Mouse (Mus musculus): ENCODE measurements around the gene Fbxw2.
"Not testable (repeated sequence)": the region's sequence is repeated elsewhere in the genome, so short reads cannot be mapped to it uniquely, and the experiment has no call there.

Gene Fbxw2

DNA sequence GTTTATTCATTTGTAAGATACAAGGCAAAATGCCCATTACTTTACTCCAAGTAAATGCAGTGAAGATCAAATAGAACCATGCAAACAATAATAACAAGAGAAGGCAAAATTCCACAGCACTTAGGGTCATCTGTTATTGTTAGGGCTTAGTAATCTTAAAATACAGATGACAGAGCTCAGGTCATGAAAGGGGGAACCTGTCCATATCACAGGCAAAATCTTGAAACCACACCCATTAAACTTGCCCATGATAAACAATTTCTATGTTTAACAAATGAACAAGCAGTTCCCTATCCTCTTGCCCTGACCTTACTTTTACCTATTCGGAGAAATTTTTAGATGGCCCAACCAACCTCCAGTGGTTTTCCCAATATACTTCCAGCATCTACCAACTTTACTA is 16.5 kb downstream of the Fbxw2 start:
- no peak for DNase-seq

DNA sequence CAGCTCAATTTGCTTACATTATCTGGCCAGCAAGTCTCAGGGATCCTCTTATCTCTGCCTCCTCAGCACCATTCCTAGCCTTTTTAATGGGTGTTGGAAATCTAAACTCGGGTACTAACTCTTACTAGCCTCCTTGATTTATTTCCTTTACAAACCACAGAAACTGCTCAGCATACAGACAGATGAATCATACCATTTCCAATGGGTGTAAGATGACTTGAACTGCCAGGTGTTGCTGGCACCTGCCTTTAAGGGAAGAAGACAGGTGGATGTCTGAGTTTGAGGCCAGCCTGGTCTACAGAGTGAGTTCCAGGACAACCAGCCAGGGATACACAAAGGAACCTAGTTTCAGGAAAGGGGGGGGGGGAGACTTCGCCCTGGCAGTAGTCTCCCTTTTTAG is 18.1 kb downstream of the Fbxw2 start:
- DNase-seq = no peak

DNA sequence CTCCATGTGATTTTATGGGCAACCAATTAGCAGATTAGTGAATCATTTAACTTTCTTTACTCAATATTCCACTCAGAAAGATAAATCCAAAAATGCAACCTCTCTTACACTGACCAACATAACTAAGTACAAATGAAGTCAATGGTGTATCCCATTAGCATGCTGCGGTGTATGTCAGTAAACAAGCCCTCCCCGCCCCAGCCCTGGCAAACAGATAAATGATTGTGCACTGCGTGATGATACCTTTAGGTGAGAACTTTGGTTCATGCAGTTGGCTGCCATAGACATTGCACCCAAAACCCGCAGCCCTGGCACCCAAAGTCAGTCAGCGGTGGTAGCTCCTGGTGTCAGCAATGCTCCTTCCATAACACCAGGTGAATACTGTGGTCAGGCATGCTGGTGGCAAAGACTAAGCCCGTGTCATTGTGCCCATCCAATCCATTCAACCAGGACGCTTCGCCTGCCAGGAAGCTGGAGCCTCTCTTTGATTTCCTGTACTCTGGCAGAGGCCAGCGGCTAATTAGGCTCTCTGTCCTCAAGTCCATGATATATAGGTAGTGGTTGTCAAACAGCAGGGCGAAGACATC is 20.7 kb downstream of the Fbxw2 start:
- no peak for DNase-seq

DNA sequence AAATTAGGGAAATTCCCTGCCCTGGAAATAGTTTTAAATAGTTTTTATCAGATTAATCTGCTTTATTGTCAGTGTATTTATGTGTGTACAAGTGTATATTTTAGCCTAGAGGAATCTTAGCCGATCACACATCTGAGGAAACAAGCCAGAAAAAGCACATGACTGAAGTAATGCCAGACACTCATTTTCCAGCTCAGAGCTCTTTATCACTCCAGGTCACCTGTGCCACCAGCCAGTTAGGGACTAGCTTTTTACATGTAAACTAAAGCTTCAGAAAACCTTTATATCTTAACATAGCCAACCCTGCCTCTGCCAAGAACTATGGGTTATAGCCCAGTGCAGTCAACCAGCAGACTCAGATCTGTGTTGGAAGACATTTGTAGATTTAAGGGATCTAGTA is 21.3 kb downstream of the Fbxw2 start:
- no peak for DNase-seq

DNA sequence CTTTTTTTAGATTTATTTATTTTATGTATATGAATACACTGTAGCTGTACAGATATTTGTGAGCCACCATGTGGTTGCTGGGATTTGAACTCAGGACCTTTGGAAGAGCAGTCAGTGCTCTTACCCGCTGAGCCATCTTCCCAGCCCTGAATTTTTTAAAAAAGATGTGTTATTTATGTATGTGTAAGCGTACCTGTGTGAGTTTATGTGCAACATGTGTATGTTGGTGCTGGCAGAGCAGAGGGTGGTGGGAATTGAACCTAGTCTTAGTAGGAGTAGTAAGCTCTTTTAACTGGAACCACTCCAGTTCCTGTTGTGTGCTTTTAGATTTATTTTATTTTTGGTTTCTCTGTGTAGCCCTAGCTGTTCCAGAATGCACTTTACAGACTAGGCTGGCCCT is 21.9 kb downstream of the Fbxw2 start:
- no peak for DNase-seq

DNA sequence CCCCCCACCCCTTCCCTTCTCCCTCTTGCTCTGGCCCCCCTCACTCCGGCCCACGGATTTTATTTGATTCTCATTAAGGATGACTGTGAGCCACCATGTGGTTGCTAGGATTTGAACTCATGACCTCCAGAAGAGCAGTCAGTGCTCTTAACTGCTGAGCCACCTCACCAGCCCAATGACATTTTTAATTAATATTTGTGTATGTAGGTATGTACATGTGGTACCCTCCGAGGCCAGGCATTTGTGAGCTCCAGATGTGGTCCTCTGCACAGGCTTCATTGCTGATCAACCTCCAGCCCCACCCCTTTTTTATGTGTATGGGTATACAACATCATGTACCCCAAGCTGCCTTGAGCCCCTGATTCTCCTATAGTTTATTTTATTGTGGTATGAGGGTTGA is 22.4 kb downstream of the Fbxw2 start:
- DNase-seq = no peak

DNA sequence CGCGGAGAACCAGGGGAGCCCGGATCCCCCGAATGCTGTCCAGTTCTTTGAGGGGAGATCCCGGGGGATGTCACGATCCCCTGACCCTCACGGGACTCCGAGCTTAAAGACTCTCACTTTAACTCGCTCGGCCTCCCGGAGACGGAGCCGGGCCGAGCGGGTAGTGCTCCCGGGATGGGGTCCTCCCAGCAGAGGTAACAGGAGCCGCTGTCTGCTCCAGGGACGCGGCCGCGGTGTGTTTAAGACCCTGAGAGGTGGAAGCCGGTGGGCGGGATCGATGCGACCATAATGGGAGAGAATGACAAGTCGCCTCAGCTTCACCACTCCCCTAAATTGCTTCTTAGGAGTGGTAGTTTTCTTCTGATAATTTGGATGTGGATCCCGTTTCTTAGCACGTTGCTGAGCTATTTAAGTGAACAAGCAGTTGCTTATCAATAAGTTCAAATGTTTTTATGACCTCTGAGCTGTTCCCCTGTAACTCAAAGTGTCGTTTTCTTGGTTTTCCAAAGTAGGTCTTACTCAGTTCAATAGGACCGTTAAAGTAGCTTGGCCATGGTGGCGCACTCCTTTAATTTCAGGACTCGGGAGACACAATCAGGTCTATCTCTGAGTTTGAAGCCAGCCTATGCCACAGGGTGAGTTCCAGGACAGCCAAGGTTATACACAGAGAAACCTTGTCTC is 23.4 kb downstream of the Fbxw2 start:
- DNase-seq = peak; percentile 41

DNA sequence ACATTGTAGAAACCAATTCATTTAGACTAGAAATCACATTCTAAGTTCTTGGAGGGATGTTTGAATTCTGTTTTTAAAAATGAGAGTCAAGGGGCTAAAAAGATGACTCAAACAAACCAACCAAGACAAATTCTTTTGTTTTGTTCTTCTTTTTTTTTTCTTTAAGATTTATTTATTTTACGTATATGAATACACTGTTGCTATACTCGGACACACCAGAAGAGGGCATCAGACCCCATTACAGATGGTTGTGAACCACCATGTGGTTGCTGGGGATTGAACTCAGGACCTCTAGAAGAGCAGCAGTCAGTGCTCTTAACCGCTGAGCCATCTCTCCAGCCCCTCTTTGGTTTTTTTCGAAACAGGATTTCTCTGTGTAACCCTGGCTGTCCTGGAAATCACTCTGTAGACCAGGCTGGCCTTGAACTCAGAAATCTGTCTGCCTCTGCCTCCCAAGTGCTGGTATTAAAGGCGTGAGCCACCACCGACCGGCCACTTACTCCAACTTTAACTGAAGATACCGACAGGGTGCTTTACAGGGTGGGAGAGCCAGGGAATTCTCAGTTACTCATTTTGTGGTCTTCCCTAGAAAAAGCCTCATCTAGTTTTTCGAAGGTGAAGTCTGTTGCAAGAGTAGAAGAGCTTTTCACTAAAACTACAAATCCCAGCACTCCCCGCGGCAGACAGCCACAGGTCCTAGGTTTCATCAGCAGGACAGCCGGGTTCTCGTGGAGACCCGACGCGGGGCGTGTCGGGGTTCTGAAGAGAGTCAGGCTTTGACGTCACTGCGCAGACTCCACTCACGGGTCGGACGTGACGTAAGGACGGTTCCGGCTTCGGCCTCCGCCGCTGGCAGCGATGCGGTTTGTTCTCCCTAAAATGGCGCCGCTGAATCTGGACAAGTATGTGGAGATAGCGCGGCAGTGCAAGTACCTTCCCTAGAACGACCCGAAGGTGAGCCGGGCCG is 24.3 kb downstream of the Fbxw2 start:
- peak; percentile 94 for DNase-seq

DNA sequence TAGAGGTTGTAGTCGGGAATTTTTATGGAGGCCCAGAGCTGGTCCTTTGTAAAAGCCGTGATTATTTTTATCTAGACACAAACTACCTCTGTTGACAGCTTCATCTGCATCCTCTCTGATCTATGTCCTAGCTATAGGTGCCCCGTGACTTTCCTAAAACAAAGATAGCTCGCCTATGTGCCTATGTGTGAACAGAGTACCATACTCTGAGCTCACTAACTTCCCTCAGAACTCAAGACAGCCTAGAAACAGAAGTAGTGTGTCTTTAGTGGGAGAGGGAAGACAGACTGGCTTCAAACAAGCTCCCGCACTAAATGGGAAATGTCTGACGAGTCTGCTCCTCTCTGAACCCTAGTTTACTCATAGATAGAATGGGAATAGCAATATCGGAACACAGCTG is 25.7 kb downstream of the Fbxw2 start:
- no peak for DNase-seq

DNA sequence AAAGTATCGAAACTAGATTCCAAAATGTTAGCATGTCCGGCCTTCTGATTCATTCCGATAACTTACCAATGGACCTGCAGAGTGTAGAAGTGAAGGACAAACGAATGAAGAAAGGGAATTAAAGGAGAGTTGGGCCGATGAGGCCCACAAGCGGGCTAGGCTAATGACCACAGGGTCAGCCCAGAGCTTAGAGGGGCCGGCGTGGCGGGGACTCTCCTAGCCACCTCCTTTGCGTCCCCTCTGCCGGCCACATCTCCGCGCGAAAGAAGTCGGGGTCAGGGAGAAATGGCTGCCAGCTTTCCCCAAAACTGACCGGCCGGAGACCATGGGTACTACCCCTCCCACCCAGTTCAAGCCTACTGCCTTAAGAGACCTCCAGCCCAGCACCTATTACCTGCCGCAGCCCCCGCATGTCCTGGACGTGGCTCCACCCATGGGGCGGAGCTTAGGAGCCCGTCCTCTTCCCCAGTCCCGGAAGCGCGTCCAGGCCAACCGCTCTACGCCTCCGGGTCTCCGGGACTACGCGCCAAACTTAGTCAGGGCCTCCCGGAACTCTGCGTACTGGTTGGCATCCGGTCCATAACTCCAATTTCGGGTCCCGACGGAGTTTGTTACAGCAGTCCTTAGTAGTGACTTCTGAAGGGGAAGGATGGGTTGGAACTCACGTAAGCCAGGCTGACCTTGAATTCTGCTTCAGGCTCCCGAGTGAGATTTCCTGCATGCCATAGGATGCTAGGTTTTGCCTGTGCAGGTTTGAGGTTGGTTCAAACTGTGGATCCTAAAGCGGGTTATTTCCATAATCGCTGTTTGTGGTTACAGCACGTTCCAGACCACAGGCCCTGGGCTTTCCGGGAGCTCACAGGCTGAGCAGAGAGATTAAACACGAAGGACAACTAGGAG is 26.5 kb downstream of the Fbxw2 start, which contains the start of gene Rabepk:
TSS of gene Rabepk (minus strand) at position 556 of the 900 bp plus-strand sequence.
- DNase-seq = peak; percentile 70

DNA sequence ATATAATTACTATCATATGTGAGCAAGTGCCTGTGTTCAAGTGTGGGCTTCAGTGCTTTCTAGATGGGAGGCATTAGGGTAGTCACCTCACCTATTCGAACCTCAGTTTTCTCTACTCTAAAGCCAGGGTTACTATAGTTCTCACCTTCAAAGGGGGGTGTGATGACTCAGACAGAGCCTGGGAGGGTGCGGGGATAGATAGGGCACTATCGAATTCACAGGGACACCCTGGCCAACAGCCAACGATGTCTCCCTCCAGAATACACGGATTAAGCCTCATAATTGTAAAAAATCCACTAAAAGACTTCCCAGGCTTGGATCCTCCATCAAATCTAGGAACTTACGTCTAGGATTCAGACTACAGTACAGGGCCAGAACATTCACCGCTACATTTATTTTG is 30.7 kb downstream of the Fbxw2 start:
- no peak for DNase-seq

DNA sequence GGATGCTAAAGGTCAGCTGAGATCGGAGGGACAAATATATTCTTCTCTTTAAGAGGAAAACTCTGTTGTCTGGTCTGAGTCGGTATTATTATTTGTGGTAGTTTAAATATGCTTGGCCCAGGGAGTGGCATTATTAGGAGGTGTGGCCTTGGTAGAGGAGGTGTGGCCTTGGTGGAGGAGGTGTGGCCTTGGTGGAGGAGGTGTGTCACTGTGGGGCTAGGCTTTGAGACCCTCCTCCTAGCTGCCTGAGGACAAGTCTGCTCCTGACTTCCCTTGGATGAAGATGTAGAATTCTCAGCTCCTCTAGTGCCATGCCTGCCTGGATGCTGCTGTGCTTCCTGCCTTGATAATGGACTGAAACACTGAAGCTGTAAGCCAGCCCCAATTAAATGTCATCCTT is 31.6 kb downstream of the Fbxw2 start:
- no peak for DNase-seq

DNA sequence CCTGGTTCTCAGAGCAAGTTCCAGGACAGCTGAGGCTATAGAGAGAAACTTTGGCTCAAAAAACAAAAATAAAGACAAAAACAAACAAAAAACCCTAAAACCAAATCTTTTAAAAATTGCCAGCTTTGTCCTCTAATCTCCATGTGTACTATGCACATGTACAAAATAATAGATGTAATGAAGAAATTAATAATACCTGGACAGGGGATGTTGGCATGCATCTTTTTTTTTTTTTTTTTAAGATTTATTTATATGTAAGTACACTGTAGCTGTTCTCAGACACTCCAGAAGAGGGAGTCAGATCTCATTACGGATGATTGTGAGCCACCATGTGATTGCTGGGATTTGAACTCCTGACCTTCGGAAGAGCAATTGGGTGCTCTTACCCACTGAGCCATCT is 33.6 kb downstream of the Fbxw2 start:
- DNase-seq = not testable (repeated sequence)

DNA sequence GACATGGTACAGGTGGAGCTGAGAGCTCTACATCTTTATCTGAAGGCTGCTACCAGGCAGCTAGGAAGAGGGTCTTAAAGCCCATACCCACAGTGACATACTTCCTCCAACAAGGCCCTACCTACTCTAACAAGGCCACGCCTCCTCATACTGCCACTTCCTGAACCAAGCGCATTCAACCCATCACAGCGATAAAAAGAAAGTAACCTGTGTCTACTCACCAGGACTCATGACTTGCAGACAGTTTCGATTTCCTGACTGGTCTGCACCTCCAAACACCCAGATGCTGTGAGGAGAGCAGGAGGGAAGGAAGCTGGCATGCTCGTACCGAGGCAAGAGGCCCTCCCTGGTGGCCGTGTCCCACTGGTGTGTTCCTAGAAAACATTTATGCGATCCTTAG is 35.8 kb downstream of the Fbxw2 start:
- DNase-seq = no peak

DNA sequence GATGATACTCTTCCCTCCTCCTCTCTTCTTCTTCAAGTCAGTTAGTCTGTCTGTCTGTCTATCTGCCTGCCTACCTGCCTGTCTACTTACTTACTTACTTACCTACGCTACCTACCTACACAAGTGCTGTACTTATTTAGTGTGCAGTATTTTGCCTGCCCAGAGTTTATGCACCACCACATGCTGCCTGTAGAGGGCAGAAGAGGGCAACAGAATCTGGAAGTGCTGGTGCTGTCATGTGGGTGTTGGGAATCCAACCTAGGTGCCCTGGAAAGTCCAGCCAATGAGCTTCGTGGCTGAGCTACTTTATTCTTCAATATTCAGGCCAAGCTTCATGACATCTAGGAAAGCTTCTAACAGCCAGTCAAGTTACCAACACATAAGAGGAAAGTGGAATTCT is 42.0 kb downstream of the Fbxw2 start:
- DNase-seq = no peak

DNA sequence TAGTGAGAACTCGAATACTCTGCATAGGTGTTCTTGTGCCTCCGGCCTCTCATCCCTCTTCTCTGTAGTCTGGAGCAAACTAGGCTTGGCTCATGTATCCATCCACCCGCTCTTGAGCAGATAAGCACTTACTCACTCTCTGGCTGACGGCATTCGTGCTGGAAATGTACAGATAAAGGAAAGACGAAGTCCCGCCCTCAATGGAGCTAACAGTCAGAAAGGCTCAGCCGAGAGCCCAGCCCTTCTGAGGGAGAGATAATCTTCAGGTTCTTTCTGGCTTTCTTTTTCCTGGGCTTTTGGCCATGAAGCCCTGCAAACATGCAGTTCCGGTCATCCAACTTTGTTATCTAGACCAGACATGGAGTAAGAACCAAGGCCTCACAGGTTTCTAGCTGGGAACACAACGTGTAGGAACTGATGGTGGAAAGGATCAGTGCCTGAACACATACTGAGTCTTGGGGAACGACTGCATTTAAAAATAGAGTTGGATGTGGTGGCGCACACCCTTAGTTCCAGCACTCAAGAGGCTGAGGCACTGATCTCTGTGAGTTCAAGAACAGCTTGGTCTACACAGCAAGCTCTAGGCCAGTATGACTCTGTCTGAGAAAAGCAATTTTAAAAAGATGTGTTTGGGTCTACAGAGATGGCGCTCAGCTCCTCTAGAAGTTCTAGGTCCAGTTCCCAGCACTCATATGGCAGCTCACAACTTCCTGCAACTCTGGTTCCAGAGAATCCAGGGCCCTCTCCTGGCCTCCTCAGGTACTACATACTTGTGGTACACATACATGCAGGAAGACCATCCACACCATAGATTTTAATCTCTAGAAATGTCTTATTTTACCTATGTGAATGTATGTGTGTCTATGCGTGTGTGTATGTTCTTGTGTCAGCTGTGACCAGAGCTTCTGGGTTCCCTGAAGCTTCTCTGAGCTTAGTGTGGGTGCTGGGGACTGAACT is 42.8 kb downstream of the Fbxw2 start:
- no peak for DNase-seq

DNA sequence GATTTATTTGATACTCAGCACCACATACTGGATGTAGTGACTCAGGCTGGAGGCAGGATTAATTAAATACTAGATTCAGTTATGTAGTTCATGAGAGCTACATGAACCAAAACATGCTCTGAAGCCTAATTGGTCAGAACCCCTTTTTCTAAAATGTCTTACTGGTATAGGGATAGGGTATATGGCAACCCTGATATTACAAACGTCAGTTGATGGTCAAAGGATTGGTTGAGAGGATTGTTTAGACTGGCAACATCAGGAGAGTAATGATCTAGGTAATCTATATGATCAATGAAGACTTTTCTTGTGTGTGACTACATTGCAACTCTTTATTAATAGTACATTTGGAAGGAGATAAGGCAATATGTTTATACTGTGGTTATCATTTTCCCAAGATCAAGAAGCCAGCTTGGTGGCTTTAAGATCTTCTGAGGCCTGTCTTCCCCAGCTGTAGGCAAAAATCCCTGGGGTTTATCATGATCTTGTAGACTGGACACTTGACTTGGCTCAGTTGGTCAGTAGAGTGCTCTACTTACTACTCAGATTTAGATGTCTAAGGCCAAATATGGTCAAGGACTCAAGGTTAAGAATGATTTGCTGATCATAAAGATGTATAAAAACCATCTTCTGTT is 48.8 kb downstream of the Fbxw2 start:
- DNase-seq = no peak

DNA sequence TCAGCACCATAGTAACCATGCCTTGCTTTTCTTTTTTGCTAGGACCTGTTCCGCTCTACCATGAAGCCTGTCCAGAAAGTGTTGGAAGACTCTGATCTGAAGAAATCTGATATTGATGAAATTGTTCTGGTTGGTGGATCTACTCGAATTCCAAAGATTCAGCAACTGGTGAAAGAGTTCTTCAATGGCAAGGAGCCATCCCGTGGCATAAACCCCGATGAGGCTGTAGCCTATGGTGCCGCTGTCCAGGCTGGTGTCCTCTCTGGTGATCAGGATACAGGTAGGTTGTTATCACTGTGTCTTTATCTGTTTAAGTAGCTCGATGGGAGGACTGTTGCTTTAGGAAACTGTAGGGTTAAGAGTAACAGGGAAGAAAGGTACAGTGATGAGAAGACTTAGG is 51.6 kb downstream of the Fbxw2 start:
- DNase-seq = no peak

DNA sequence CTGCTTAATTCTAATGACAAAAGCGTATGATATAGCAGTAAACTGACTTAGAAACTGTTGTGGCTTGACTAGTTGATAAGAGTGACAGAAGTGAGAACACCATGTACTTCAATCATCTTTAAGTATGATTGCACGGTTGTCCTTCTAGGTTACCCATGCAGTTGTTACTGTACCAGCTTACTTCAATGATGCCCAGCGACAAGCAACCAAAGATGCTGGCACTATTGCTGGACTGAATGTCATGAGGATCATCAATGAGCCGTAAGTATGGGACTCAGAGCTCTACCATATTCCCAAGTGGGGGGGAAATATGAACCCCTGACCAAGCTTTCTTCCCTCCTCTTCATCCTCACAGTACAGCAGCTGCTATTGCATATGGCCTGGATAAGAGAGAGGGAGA is 52.4 kb downstream of the Fbxw2 start:
- DNase-seq = no peak

DNA sequence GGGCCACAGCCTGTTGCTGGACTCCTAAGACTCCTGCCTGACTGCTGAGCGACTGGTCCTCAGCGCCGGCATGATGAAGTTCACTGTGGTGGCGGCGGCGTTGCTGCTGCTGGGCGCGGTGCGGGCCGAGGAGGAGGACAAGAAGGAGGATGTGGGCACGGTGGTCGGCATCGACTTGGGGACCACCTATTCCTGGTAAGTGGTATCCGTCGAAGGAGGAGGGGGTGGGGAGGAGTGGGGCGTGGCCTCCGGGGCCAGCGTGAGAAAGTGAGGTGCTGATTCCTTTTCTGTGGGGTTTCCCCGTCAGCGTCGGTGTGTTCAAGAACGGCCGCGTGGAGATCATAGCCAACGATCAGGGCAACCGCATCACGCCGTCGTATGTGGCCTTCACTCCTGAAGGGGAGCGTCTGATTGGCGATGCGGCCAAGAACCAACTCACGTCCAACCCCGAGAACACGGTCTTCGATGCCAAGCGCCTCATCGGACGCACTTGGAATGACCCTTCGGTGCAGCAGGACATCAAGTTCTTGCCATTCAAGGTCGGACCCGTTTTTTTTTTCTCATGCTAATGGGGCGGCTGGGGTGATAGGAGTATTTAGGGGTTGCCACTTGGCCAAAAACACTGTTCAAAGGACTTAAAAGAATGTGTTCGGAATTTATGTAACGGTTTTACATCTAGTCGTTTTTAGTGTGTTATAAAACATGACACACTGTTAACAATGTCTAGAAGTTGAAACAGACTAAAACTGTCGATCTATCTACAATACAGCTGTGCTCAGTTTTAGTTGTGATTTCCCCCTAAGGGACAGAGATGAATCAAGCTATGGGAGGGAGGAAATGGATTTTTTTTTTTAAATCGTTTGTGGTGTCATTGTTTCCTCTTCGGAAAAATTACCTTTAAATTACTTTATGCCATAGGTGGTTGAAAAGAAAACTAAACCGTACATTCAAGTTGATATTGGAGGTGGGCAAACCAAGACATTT is 53.6 kb downstream of the Fbxw2 start:
- no peak for DNase-seq

All from cerebellum, adult 8-10 months (tissue).